Mouse (Mus musculus) MEL (cell line): ENCODE measurements around the gene Slc24a4.

ENCODE experiments used
- CHD1 ChIP-seq: IDR thresholded peaks from 2 replicates; pipeline ENCODE4 v1.6.1; 2012; ENCODE audit warnings: low read depth, mild to moderate bottlenecking, inconsistent platforms, low read length, improper control_type of control experiment
- CTCF ChIP-seq, 3 experiments: IDR thresholded peaks in 2 of 3; conservative IDR thresholded peaks in 1 of 3; 2 replicates each; pipeline ENCODE4 v1.5.1; 2011 to 2012; ENCODE audit warnings: low read length in 3 of 3, low read depth in 2 of 3, mild to moderate bottlenecking in 2 of 3, improper control_type of control experiment in 1 of 3, inconsistent platforms in 1 of 3, mixed read lengths in 1 of 3, moderate library complexity in 1 of 3; ENCODE audit not compliant: control insufficient read depth in 1 of 3, insufficient read depth in 1 of 3, poor library complexity in 1 of 3, severe bottlenecking in 1 of 3
- E2F4 ChIP-seq: IDR thresholded peaks from 2 replicates; pipeline ENCODE4 v1.6.1; 2011; ENCODE audit warnings: low read depth, low read length, improper control_type of control experiment, borderline replicate concordance
- EP300 ChIP-seq, 2 experiments: IDR thresholded peaks; 2 replicates each; pipeline ENCODE4 v1.6.1; 2011; ENCODE audit warnings: improper control_type of control experiment in 2 of 2, low read length in 2 of 2, low read depth in 1 of 2, mild to moderate bottlenecking in 1 of 2
- GATA1 ChIP-seq: IDR thresholded peaks from 2 replicates; pipeline ENCODE4 v1.6.1; 2011; ENCODE audit warnings: low read depth, low read length, improper control_type of control experiment
- MEF2A ChIP-seq: IDR thresholded peaks from 2 replicates; pipeline ENCODE4 v1.6.1; 2014; ENCODE audit warnings: low read depth, mild to moderate bottlenecking, inconsistent platforms, low read length, improper control_type of control experiment; ENCODE audit not compliant: poor library complexity, insufficient replicate concordance, severe bottlenecking; ENCODE audit errors: extremely low read depth
- POLR2A ChIP-seq, 2 experiments: IDR thresholded peaks; 2 replicates each; pipeline ENCODE4 v1.6.1; 2011 to 2012; ENCODE audit warnings: low read length in 2 of 2, mild to moderate bottlenecking in 2 of 2, control low read depth in 1 of 2, improper control_type of control experiment in 1 of 2, low read depth in 1 of 2, moderate library complexity in 1 of 2; ENCODE audit not compliant: control insufficient read depth in 1 of 2, insufficient read depth in 1 of 2, poor library complexity in 1 of 2
- TCF12 ChIP-seq: IDR thresholded peaks from 2 replicates; pipeline ENCODE4 v1.6.1; 2014; ENCODE audit warnings: low read depth, mild to moderate bottlenecking, inconsistent platforms, low read length, improper control_type of control experiment, moderate library complexity
- USF1 ChIP-seq: IDR thresholded peaks from 2 replicates; pipeline ENCODE4 v1.6.1; 2014; ENCODE audit warnings: low read depth, mild to moderate bottlenecking, inconsistent platforms, low read length, improper control_type of control experiment, moderate library complexity

GRCm38 (mm10) chr12:102286681-102287414, 158.3 kb downstream of the Slc24a4 start:
- TF ChIP-seq TCF12 (no peak), CTCF (IDR thresholded peaks at IDR 0.05 in 2 of 3, conservative IDR thresholded peaks at IDR 0.05 in 1 of 3; ENCODE audit: control insufficient read depth in 1 of 3, insufficient read depth in 1 of 3, low read depth in 2 of 3, low read length in 3 of 3, poor library complexity in 1 of 3, severe bottlenecking in 1 of 3) (no peak), POLR2A (IDR thresholded peaks at IDR 0.05; ENCODE audit: control insufficient read depth in 1 of 2, insufficient read depth in 1 of 2, low read depth in 1 of 2, low read length in 2 of 2, poor library complexity in 1 of 2) (no peak), MEF2A (no peak), USF1 (no peak), EP300 (IDR thresholded peaks at IDR 0.05; ENCODE audit: low read depth in 1 of 2, low read length in 2 of 2) (no peak), CHD1 (no peak), GATA1 (no peak), E2F4 (no peak)
